Mouse (Mus musculus) hindbrain, embryonic 10.5 days (tissue): Measurements from ENCODE around the gene Ofcc1. TPM values are rescaled to one million over a fixed set of nuclear protein-coding genes. Genes with fewer than 3 reads are reported as not detected.

Experiments
- DNase-seq: peaks from one replicate; pipeline ENCODE4 v3.0.0-alpha.2; 2017; ENCODE audit warnings: low spot score
- H3K27ac ChIP-seq: fragments of 300-500 bp; sonication (generic); 2 replicates; pipeline ENCODE4 v1.5.1; 2016; ENCODE audit warnings: mild to moderate bottlenecking, moderate library complexity
- H3K27me3 ChIP-seq: fragments of 300-500 bp; sonication (generic); 2 replicates; pipeline ENCODE4 v1.6.1; 2016; ENCODE audit warnings: mild to moderate bottlenecking; ENCODE audit not compliant: poor library complexity, insufficient read depth, severe bottlenecking
- H3K36me3 ChIP-seq: fragments of 300-500 bp; sonication (generic); 2 replicates; pipeline ENCODE4 v1.6.1; 2016; ENCODE audit warnings: mild to moderate bottlenecking, moderate library complexity
- H3K4me1 ChIP-seq: fragments of 300-500 bp; sonication (generic); replicated peaks from 2 replicates; pipeline ENCODE4 v1.6.1; 2016; ENCODE audit warnings: mild to moderate bottlenecking
- H3K4me3 ChIP-seq: fragments of 300-500 bp; sonication (generic); 2 replicates; pipeline ENCODE4 v1.5.1; 2016; ENCODE audit warnings: mild to moderate bottlenecking, moderate library complexity
- H3K9me3 ChIP-seq: fragments of 300-500 bp; sonication (generic); 2 replicates; pipeline ENCODE4 v1.6.1; 2016; ENCODE audit warnings: mild to moderate bottlenecking, moderate library complexity
- WGBS: fragments of 180-500 bp; shearing (Covaris S2); methylation state at CpG from one replicate; pipeline ENCODE4 v1.1.7; 2016; 5-methylcytosine and 5-hydroxymethylcytosine counted together
- polyA plus RNA-seq: library from polyadenylated mRNA; unstranded; fragments of >200 nt; fragmentation: Nextera tagmentation; extraction: Ambion mirVana; gene quantifications from 2 replicates; pipeline ENCODE4 v1.2.1, GENCODE M21; 2016

The Ofcc1 gene
- polyA plus RNA-seq, 1 experiment from 2014 or later: not detected

DNA sequence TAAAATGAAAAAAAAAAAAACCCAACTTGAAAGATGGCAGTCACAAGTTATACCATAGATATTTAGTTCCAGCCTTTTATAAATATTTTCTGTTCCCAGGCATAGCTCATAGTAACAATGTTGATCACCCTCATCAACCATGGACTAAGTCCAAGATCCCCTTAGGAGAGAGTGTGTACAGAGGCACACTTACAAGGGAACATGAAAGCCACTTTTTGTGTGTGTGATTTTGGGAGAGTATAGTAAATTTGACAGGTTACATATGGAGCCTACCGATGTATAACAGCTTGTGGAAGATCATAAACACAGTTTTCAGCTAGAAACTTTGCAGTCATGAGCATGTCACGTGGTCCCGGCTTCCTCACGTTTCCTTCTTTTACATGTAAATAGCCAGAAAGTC is 189.5 kb downstream of the Ofcc1 start:
- Histone ChIP-seq H3K4me3 (no peak overlapping the region), H3K36me3 (no peaks in the 10 kb centered on the region), H3K27me3 (no peaks in the 10 kb centered on the region), H3K27ac (no peak overlapping the region), H3K4me1 (no peaks in the 10 kb centered on the region), H3K9me3 (no peaks in the 10 kb centered on the region)
- WGBS: 94% methylated on average over 4 of the region's 4 CpGs
- no peak for DNase-seq

DNA sequence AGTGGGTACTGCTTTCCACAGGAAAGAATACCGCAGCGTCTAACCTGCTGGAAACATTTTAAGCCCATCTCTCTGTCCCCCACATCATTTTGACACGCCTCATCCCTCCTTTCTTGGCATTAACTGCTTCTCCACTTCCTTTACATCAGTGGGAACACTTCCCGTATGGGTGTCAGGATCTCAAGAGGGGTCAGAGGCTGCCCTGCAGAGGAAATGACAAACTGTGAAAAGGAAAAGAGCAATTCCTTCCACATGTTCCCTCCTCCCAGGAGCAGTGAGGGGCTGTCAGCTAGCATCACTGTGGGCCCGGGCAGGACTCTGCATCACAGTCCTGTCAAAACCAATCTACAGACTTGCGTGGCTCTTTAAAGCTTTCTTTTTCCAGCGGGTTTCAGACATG is 193.4 kb downstream of the Ofcc1 start:
- peak; percentile 43 for DNase-seq
- H3K4me1 ChIP-seq: no peaks in the 10 kb centered on the region
- H3K27me3 ChIP-seq: no peaks in the 10 kb centered on the region
- no peaks in the 10 kb centered on the region for H3K9me3 ChIP-seq
- WGBS: 66% methylated on average over 7 of the region's 7 CpGs
- no peak overlapping the region for H3K4me3 ChIP-seq
- no peak overlapping the region for H3K27ac ChIP-seq
- no peaks in the 10 kb centered on the region for H3K36me3 ChIP-seq

DNA sequence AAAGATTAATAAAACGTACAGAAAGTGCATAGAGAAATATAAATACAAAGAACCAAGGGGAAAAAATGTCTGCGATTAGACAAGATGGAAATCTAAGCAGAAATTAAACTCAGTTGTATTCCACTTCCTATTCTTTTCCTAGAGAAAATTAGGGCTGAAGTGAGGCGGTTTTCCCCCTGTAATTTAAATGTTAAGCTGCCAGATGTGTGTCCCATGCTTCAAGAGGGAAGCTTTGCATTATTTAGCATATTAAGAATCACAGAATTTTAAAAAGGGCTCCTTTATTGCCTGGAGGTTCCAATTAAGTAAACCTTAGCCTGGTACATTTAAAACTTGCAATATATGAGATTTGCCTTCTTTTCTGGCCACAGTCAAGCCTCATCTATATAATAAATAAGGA is 205.8 kb downstream of the Ofcc1 start:
- 72% methylated on average over 3 of the region's 3 CpGs for WGBS
- H3K9me3 ChIP-seq: no peaks in the 10 kb centered on the region
- no peak for DNase-seq

DNA sequence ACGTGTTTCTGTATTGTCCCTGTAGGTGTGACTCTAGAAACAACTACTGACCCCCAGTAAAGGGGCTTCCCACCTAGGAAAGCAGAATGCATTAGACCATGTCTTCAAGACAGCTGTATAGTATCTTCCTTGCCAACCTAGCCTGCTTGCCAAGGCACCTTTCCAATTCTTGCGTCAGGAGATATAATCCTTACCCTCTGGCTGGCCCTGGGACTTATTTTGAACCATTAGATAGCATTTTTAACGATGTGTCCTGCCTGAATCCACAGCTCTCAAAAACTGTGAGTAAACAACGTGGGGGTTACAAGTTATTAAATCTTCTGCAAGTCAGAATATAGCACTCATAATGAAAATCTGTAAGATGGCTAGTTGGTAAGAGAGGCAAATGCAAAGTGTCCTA is 221.3 kb downstream of the Ofcc1 start:
- no peaks in the 10 kb centered on the region for H3K4me1 ChIP-seq
- H3K4me3 ChIP-seq: no peak overlapping the region
- DNase-seq: no peak
- H3K27me3 ChIP-seq: no peaks in the 10 kb centered on the region
- H3K36me3 ChIP-seq: no peaks in the 10 kb centered on the region
- 84% methylated on average over 4 of the region's 4 CpGs for WGBS
- no peaks in the 10 kb centered on the region for H3K9me3 ChIP-seq
- no peak overlapping the region for H3K27ac ChIP-seq

More for the DNA sequence above, 205.8 kb downstream of the Ofcc1 start:
- no peak overlapping the region for H3K4me3 ChIP-seq
- no peak overlapping the region for H3K27ac ChIP-seq
- H3K4me1 ChIP-seq: no peaks in the 10 kb centered on the region
- H3K36me3 ChIP-seq: no peaks in the 10 kb centered on the region
- H3K27me3 ChIP-seq: no peaks in the 10 kb centered on the region

DNA sequence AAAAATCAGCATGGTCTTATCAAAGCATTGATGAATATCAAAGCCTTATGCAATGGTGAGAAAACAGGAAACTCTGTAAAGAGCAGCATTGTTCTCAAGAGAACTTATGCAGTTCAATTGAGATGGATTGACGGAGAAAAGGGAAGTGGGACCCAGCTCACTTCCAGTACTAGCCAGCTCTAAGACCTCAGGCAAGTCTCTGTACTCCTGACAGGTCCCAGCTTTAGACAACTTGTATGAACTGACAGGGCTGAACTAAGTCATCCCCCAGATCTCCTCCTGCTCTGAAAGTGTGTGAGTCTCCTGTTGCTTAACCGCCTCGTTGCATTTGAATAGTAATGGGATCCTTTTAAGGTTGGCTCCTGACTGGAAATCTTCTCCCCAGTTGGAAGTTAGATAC is 225.2 kb downstream of the Ofcc1 start:
- Histone ChIP-seq H3K4me3 (no peak overlapping the region), H3K4me1 (no peaks in the 10 kb centered on the region), H3K36me3 (no peaks in the 10 kb centered on the region), H3K9me3 (no peaks in the 10 kb centered on the region), H3K27ac (no peak overlapping the region), H3K27me3 (no peaks in the 10 kb centered on the region)
- no peak for DNase-seq
- whole genome bisulfite sequencing: 38% methylated on average over 3 of the region's 3 CpGs

DNA sequence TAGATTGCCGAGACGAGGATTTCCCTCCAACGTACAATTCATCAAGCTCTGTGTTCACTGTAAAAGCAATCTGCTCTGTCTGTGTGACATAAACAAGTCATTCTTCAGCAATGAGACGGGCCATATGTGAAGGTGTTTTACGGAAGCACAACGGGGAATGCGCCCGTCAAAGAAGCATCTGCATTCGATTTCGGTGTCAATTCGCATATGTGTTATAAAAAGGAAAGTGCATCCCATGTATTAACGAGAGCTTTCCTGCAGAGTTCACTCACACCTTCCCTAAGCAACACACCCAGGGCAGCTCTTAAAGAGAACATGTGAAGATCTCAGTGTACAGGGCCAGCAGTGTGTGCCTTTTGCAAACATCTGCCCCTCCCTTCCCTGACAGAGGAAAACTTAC is 225.6 kb downstream of the Ofcc1 start:
- Histone ChIP-seq H3K9me3 (no peaks in the 10 kb centered on the region), H3K4me1 (no peaks in the 10 kb centered on the region), H3K4me3 (no peak overlapping the region), H3K36me3 (no peaks in the 10 kb centered on the region), H3K27me3 (no peaks in the 10 kb centered on the region), H3K27ac (no peak overlapping the region)
- 80% methylated on average over 12 of the region's 12 CpGs for WGBS
- DNase-seq: no peak

DNA sequence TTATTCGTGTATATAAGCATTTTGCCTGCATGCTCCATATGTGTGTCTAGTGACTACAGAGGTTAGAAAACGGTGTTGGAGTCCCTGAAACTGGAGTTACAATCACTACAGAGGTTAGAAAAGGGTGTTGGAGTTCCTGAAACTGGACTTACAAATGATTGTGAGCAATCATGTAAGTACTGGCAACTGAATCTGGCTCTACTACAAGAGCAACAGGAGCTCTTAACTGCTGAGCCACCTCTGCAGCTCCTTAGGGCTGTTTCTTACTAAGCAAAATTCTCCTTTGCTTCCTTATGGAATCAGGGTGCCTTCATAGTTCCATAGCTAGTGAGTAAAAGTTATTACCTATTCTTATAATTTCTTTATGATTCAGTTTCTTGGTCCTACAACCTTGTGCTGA is 237.4 kb downstream of the Ofcc1 start:
- Histone ChIP-seq H3K4me1 (no peaks in the 10 kb centered on the region), H3K36me3 (no peaks in the 10 kb centered on the region), H3K27ac (no peak overlapping the region), H3K27me3 (no peaks in the 10 kb centered on the region), H3K4me3 (no peak overlapping the region), H3K9me3 (no peaks in the 10 kb centered on the region)
- DNase-seq: no peak
- WGBS: 83% methylated on average over 2 of the region's 2 CpGs

DNA sequence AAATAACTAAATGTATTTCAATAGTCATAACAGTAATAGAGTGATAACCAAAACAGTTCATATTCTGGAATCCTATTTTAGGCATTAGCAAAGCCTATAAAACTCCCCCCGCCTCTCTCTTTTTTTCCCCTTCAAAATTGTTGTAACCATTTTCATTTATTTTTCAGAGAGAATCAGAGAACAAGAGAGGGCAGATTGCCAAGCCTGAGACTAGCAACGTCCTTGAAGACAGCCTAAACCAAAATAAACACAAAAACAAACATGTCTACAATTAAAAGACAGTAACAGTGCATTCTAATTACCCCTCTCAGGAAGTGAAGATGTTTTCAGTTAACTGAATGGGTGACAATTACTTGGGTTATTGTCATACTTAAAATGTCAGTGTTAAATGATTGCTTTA is 248.9 kb downstream of the Ofcc1 start:
- H3K4me1 ChIP-seq: no peaks in the 10 kb centered on the region
- H3K36me3 ChIP-seq: no peaks in the 10 kb centered on the region
- no peaks in the 10 kb centered on the region for H3K27me3 ChIP-seq
- no peak for DNase-seq
- no peak overlapping the region for H3K4me3 ChIP-seq
- 68% methylated on average over 2 of the region's 2 CpGs for WGBS
- H3K27ac ChIP-seq: no peak overlapping the region
- no peaks in the 10 kb centered on the region for H3K9me3 ChIP-seq

DNA sequence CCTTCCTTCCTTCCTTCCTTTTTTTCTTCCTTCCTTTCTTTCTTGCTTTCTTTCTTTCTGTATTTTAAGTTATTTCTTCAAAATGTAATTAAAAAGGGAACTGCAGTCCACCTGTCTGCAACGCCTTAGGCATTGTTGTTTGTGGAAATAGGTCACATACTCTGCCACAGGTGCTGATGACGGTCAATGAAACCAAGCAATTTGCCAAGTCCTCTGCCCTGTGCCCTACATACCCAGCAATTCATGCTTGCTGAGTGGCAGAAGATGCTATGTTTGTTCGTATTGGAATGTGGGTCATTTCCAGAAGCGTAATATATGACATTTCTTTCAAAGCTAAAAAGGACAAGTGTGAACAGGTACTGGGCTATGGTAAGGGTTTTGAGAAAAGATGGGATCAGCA is 285.0 kb downstream of the Ofcc1 start:
- no peak for DNase-seq
- Histone ChIP-seq H3K4me1 (no peaks in the 10 kb centered on the region), H3K27ac (no peak overlapping the region), H3K9me3 (no peaks in the 10 kb centered on the region), H3K36me3 (no peaks in the 10 kb centered on the region), H3K4me3 (no peak overlapping the region), H3K27me3 (no peaks in the 10 kb centered on the region)
- 84% methylated on average over 4 of the region's 4 CpGs for WGBS

DNA sequence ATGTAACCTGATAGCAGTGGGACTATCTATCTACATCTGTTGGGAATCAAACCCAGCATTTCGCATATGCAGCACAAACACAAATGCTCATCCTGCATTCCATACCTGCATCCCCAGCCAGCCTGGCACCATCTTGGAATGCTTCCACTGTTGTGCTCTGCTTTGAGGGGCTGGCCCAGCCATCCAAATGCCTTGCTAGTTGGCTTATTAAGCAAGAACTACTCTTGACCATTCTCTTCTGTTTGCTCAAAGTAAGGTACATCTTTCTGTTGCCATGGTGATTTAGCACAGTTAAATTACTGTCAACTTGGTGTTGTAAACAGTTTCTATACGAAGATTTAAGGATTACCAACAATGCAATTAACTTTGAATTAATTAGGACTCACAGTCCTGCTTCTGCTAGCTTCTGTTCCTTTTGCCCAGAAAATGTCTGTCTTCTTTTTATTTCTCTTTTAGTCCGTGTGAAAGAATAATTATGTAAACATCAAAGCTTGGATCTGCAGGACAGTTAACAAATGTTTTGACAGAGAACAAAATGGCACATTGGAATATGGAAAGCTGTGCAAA is 286.3 kb downstream of the Ofcc1 start:
- no peak for DNase-seq
- Histone ChIP-seq H3K4me1 (no peaks in the 10 kb centered on the region), H3K4me3 (no peak overlapping the region), H3K27ac (no peak overlapping the region), H3K27me3 (no peaks in the 10 kb centered on the region), H3K36me3 (no peaks in the 10 kb centered on the region), H3K9me3 (no peaks in the 10 kb centered on the region)
- WGBS: 72% methylated on average over 3 of the region's 3 CpGs

DNA sequence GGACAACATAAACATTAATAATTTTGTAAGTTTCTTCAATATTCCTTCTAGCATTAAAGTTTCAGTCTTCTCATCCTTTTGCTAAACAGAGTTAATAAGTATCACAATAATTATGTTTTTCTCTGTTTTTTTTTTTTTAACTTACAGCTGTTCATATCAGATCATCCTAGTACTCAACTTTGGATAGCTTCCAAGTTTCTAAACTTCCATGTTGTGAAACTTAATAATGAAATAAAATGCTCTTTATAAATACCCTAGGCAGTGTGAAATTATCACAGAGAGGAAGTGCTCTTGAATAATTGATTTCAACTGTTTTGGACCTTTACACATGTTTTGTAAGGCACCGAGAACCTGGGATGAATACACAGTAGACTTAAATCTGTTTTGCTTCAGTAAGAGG is 291.2 kb downstream of the Ofcc1 start:
- no peak overlapping the region for H3K4me3 ChIP-seq
- no peaks in the 10 kb centered on the region for H3K27me3 ChIP-seq
- no peaks in the 10 kb centered on the region for H3K4me1 ChIP-seq
- H3K36me3 ChIP-seq: no peaks in the 10 kb centered on the region
- DNase-seq: no peak
- WGBS: 94% methylated on average over 1 of the region's 1 CpGs
- H3K27ac ChIP-seq: no peak overlapping the region
- no peaks in the 10 kb centered on the region for H3K9me3 ChIP-seq

DNA sequence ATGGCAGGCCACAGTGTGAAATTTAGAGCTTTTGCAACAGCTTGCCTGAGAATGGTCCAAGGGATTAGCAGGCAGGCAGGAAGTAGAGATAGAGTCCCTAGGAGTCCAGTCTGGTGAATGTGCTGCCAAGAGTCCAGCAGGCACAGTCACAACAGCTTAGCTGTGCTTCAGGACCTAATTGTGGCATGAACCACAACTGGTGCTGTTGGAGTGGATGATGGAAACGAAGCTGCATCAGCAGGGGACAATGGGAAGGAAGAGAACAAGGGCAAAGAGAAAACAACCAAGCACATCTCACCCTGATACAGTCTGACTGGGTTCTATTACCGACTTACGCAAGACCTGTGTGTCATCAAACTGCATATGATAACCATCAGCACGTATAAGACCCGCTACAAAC is 300.0 kb downstream of the Ofcc1 start:
- Histone ChIP-seq H3K27ac (no peak overlapping the region), H3K27me3 (no peaks in the 10 kb centered on the region), H3K4me3 (no peak overlapping the region), H3K36me3 (no peaks in the 10 kb centered on the region), H3K9me3 (no peaks in the 10 kb centered on the region), H3K4me1 (no peaks in the 10 kb centered on the region)
- 85% methylated on average over 5 of the region's 5 CpGs for WGBS
- DNase-seq: no peak

DNA sequence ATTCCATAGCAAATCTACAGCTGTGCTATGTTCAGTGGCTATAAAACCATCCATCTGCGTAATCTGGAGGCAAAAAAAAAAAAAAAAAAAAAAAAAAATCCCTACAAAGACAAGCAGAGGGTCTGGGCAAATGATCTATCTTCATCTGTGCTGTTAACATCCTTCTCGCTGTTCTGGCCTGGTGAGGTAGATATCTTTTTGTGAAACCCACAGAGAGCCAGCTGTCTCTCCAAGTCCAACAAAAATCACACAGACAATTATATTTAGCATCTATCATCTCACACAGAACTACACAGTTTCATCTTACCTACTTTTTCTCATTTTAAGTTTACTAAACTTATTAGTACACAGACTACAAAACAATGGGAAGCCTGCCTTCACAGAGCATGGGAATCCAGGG is 323.4 kb downstream of the Ofcc1 start:
- Histone ChIP-seq H3K4me1 (no peaks in the 10 kb centered on the region), H3K36me3 (no peaks in the 10 kb centered on the region), H3K27ac (no peak overlapping the region), H3K27me3 (no peaks in the 10 kb centered on the region), H3K4me3 (no peak overlapping the region), H3K9me3 (no peaks in the 10 kb centered on the region)
- WGBS: 90% methylated on average over 2 of the region's 2 CpGs
- no peak for DNase-seq
